Mouse (Mus musculus): ENCODE results near the gene Iqch.

- TF ChIP-seq POLR2A (IDR thresholded peaks at IDR 0.05; ENCODE audit: borderline replicate concordance, extremely low read depth, low read depth, low read length) (peak; percentile 88; the same call in 1 of the 2 replicates), CTCF (IDR thresholded peaks at IDR 0.05; ENCODE audit: insufficient read depth, low read length) (no peak)
These were observed 203.5 kb downstream of the Iqch start, which contains the start of gene 2300009A05Rik for GRCm38 (mm10) chr9:63398611-63399462.

Measured in lung, adult 2 months (tissue).